Mouse (Mus musculus): ENCODE measurements around the gene Map4k2.

DNA sequence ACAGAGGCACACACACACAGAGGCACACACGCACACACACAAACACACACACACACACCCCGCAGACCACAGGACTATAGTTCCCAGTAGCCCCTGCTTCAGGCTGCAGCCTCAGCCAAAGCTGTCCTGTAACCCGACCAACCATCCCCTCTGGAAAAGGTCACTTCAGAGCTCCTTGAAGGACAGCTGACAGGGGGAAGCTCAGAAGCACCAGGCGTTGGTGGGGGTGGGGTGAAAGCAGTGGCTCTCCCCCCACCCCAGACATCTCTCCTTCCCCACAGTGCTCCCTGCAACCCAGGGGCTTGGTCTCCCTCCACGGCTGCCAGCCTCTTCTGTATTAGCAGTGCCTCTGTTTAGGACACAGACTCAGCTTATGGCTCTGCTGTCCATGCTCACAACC is 42.5 kb downstream of the Map4k2 start:
- TF ChIP-seq CTCF (IDR thresholded peaks at IDR 0.05; ENCODE audit: control insufficient read depth, insufficient read depth, insufficient read length) (no peak), MYOD1 (IDR thresholded peaks at IDR 0.05; ENCODE audit: control insufficient read depth, insufficient read length, low read depth) (no peak)

Measured in C2C12 (cell line).